Mouse (Mus musculus) cerebellum, adult 8-10 months (tissue): Measurements from ENCODE around the gene B230217C12Rik.
"Not testable (repeated sequence)": the region's sequence is repeated elsewhere in the genome, so short reads cannot be mapped to it uniquely, and the experiment has no call there.

Source experiments
- DNase-seq: peaks from one replicate; pipeline ENCODE4 v3.0.0; 2022

The B230217C12Rik gene

GRCm38 (mm10) chr11:97826414-97826813, 14.2 kb upstream of the B230217C12Rik start:
- DNase-seq, result no peak

GRCm38 (mm10) chr11:97827654-97828053, 12.9 kb upstream of the B230217C12Rik start:
- DNase-seq, result no peak

GRCm38 (mm10) chr11:97829365-97829764, 11.2 kb upstream of the B230217C12Rik start:
- no peak for DNase-seq

GRCm38 (mm10) chr11:97829913-97830476, 10.6 kb upstream of the B230217C12Rik start:
- no peak for DNase-seq

GRCm38 (mm10) chr11:97830501-97830900, 10.1 kb upstream of the B230217C12Rik start:
- DNase-seq, result no peak

GRCm38 (mm10) chr11:97832001-97832400, 8.6 kb upstream of the B230217C12Rik start:
- DNase-seq, result no peak

GRCm38 (mm10) chr11:97833352-97833751, 7.2 kb upstream of the B230217C12Rik start:
- no peak for DNase-seq

- DNase-seq, result no peak
Measured at GRCm38 (mm10) chr11:97836541-97836940, 4.0 kb upstream of the B230217C12Rik start.

GRCm38 (mm10) chr11:97837051-97837450, 3.5 kb upstream of the B230217C12Rik start:
- DNase-seq, result not testable (repeated sequence)

GRCm38 (mm10) chr11:97837641-97838149, 2.9 kb upstream of the B230217C12Rik start:
- no peak for DNase-seq

GRCm38 (mm10) chr11:97838779-97839440, 1.7 kb upstream of the B230217C12Rik start:
- no peak for DNase-seq

GRCm38 (mm10) chr11:97839441-97840134, 992 bp upstream of the B230217C12Rik start:
- no peak for DNase-seq

GRCm38 (mm10) chr11:97840135-97840490, 467 bp upstream of the B230217C12Rik start:
- no peak for DNase-seq

- DNase-seq, result peak; percentile 91
Measured at GRCm38 (mm10) chr11:97840991-97841661, 546 bp downstream of the B230217C12Rik start.

- DNase-seq, result peak; percentile 48
Measured at GRCm38 (mm10) chr11:97842001-97842400, 1.4 kb downstream of the B230217C12Rik start.

- no peak for DNase-seq
Measured at GRCm38 (mm10) chr11:97850367-97850766, 9.8 kb downstream of the B230217C12Rik start.

GRCm38 (mm10) chr11:97851601-97852000, 11.0 kb downstream of the B230217C12Rik start:
- DNase-seq, result no peak

- DNase-seq, result no peak
Measured at GRCm38 (mm10) chr11:97855473-97855872, 14.9 kb downstream of the B230217C12Rik start.

- DNase-seq, result no peak
Measured at GRCm38 (mm10) chr11:97862148-97862547, 21.6 kb downstream of the B230217C12Rik start.

GRCm38 (mm10) chr11:97865421-97865820, 24.8 kb downstream of the B230217C12Rik start:
- DNase-seq, result no peak

GRCm38 (mm10) chr11:97866091-97866888, 25.7 kb downstream of the B230217C12Rik start:
- DNase-seq, result no peak

GRCm38 (mm10) chr11:97867591-97867990, 27.0 kb downstream of the B230217C12Rik start:
- no peak for DNase-seq
